Mouse (Mus musculus): ENCODE measurements around the gene Mark4.

Mark4 gene

DNA sequence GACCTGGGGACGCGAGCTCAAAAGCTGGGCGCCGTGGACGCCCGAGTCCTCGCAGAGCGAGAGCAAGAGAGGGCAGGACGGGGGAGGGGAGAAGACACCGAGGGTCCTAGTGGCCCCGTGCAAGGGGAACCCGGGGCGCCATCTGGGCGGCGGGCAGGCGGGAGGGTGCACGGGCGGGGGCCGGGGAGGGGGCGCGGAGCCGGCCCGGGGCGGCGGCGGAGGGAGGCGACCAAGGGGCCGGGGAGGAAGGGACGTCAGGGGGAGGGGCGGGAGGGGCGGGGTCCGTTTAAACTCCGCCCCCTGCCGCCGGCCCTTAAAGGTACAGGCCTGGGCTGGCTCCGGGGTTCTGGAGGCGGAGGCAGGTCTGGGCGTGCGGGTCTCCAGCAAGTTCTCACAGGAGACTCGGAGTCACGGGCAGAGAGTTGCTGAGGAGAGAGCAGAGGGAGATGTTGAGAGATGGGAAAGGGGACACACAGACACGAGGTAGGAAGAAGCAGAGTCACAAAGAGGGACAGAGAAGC lies at the start of gene Mark4:
TSS of gene Mark4 (minus strand) at position 231 of the 521 bp plus-strand sequence.
- DNase-seq: peak; percentile 82

DNA sequence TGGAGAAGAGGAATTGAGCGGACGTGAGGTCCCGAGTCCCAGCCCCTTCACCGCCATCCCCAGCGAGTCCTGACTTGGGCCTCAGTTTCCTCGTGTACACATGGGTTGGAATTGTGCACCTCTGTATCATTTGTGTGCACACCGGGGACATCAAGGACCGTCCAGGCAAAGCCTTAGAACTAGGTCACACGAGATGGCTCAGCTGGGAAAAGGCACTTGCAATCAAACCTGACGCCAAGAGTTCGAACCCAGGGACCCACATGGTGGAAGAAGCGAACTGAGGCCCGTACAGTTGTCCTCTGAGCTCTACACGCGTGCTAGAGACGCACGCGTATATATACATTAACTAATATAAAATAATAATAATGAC lies 49.0 kb upstream of the Mark4 start:
- DNase-seq: no peak

DNA sequence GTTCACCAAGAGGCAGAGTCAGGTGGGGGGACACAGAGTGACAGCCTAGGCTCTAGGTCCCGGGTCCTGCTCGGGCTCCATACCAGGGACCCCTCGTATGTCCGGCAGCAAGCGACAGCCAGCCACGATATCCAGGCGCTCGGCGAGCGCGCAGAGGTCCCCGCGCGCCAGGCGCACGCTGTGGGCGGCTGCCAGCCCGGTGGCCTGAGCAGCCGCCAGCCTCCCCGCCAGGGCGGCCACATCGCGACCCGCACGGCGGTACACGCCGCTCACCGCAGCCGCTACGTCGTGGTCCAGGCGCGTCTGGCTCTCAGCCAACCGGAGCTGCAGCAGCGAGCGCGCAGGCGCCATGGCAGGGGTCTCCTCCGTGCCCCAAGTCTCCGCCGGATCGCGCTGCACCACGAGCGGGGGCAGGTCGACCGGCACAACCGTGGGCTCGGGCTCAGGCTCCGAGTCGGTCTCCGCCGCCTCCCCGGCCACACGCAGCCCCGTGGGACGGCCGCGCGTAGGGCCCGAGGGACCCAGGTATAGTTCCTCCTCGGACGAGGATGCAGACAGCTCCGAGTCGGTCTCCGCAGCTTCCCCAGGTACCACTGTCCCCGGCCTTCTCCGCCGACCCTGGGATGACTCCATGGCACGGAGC lies 48.5 kb upstream of the Mark4 start:
- DNase-seq: peak; percentile 82

DNA sequence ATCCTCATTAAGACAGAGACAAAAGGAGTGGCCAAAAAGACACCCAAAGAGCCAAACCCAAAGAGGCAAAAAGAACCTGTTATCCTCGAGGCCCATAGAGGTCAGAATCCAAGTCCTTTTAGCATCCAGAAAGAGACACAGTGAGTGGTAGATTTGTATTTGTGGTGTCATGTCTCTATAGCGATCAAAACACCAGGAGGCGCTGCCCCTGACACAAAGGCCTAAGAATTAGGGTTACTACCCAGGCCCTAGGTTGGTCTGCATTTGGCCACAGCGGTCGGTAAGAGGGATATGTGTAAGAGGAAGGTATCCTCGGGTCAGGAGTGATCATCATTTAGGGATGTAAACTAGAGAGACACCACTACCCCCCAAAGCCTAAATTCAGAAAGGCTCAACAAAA lies 47.7 kb upstream of the Mark4 start:
- DNase-seq: no peak

DNA sequence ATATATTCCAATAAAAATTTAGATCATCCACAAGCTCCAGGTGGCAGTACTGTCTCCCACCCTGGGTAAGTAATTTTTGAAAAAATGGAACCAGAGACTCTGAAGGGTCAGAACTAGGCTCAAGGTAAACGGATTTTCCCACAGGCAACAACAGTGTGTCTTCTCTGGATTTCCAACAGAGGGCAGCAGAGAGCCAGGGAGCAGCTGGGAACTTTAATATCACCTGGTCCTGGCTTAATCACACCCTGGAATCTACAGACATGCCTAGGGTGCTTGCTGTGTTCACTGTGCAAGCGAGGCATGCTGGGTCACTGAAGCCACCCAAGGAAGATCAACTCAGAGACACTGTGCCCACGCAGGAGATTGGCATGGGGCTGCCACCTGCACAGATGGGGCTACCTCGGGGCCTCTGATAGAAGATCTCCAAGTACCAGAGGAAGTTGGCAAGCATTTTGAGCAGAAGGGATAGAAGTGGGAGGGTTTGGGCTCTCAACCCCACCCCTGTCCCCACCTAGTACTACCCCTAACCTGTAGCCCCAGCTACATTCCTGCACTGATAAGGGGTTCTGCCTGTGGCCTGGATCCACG lies 45.0 kb upstream of the Mark4 start:
- DNase-seq: no peak

DNA sequence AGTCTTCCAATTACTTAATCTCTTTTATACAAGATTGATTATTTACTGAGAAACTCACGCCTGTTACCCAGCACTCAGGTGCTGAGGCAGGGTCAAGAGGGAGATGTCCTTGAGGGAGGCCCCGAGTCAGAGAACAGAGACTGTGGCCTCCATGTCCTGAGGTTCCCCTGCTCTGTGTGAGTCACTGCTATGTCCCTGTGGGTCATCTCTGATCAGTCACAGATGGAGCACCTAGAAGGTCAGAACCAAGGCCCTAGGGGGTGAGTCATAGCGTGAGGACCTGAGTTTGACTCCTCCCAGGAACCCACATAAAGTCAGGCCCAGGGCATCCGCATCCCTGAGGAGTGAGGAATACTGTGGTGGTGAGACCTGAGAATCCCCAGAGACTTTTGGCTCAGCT lies 43.0 kb upstream of the Mark4 start:
- no peak for DNase-seq

DNA sequence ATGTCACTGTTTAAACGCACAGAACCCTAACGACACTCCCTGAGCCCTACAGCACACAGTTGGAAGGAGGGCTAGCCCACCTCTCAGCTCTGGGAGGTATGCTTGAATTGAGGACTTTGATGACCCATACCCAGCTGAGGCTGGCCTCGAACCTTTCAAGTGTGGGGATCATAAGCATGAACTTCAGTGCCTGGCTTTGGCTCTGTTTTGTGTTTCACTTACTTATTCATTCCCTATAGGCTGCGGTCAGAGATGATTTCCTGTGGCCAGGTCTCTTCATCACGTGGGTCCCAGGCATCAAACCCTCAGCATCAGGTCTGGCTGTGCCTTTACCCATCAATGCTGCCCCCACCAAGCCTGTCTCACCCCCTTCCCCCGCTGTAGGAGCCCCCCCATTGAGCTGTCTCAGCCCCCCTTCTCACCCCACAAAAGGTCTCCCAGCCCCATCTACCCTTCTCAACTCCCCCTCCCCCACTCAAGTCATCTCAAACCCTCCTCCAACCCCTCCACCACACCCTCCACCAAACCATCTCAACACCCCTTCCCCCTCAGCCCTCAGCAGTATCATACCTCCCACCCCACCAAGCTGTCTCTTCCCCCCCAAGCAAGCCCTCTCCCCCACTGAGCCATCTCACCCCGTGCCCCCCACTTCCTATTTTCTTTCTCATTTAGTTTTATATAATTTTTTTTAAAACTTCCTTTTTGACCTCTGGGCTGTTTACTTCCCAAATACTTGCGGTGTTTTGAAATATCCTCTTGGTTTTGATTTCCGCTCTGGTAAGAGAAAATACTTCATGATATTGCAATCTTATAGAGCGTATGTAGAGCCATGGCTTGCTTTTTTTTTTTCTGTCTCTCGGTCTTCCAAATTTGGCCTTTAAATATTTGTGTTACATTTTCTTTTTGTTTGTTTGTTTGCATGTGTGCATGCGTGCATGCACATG lies 42.1 kb upstream of the Mark4 start:
- DNase-seq: no peak

DNA sequence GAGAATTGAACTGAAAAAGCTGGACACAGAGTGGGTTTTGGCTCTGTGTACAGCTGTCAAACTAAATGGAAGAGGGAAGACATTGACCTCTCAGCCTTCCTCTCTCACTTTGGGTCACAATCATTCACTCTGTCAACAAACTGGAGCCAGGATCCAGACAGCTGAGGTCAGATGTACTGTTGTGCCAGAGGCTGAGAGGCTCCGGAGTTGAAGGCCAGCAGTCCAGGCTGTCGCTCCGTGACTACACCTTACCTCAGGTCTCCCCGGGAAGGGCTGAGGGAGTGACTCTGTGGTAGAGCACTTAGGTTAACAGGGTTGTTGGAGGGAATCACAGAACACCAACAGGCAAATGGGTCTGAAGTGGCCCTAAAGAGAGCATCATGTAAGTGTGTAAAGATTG lies 39.7 kb upstream of the Mark4 start:
- DNase-seq: no peak

DNA sequence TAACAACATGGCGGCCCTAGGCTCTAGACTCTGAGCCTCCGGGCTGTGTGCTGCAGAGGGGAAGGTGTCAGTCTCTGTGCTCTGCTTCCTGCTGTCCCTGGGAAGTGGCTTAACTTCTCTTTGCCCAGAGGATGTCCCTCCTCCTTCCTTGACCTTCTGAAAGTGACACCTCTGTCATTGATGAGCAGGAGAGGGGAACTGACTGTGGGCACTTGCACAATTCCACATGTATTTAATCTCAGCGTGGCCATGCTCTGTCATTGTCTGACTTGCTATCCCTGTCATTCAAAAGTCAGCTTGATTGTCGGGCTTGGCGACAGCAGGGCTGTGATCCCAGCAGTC lies 37.6 kb upstream of the Mark4 start:
- DNase-seq: no peak

DNA sequence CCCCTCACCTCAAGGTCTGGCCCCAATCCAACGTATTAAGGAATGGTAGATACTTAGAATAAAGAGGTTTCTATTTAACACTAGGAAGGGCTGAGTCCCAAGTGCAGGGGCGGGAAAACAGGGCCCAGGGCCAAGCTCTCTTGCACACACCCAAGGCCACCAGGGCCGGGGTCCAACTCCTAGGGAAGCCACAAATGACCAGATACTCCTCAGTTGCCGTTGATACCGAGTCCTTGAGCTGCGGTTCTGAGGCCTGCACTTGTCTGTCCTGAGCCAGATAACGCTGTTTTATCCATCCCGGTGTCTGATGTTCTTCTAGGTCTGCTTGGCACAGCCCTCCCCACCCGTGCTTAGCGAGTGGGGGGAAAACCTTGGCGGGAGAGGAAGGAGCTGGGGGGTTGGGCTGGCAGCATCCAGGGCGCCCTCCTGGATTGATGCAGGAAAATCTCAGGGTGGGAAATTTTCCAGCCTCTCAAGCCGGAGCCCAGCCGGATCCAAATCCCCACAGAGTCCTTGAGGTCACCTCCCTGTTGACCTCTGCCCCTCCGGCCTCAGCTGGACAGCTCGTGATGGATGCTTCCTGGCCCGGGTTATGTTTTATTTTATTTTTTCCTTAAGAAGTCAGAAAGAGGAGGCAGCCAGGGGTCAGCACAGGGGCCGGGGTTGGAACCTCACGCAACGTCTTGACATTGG lies 37.0 kb upstream of the Mark4 start:
- no peak for DNase-seq

DNA sequence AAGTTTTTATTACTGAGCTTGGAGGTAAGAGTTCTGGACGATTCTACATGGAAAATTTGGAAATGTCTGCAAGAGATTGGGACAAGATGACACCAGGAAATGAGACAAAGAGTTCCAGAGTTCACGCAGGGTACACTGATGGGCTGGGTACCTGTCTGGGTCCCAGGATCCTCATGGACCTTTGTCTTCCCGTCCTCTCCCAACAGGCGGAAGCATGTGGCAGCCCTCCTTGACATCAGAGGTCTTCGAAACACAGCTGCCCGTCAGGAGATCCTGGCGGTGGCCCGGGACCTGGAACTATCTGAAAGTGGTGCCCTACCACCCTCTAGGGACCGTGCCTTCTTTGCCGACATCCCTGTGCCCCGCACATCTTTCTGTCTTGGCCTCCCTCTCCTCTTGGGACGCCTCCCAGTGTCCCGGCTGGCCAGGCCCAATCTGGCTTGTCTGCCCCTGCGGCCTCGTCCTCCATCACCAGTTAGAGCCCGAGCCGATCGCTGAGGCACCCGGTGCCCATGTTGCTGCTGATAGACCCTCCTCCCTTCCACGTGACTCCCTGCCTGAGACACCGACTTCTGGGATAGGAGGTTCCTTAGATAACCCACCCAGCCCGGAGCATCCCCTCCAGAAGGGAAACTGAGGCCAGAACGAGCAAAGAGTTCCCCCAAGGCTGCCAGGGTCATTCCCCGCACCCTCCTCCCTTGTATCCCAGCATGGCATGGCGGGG lies 36.3 kb upstream of the Mark4 start:
- DNase-seq: no peak

DNA sequence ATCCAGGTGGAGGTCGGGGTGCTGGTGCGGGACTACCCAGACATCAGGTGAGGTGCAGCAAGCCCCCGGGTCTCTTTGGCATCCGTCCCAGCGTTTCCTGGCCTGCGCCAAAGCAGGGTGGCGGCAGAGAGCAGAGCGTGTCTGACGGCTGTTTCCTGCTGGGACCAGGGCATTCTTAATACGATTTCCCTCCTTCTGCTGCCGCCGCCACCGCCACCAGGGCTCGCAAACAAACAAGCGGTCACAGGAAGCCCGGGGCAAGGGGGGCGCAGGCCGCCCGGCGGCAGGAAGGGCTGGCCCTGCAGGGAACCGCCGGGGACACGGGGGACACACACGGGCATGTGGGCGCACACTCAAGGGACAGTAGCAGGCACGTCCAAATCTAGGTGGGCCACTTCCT lies 33.1 kb upstream of the Mark4 start:
- DNase-seq: peak; percentile 40

DNA sequence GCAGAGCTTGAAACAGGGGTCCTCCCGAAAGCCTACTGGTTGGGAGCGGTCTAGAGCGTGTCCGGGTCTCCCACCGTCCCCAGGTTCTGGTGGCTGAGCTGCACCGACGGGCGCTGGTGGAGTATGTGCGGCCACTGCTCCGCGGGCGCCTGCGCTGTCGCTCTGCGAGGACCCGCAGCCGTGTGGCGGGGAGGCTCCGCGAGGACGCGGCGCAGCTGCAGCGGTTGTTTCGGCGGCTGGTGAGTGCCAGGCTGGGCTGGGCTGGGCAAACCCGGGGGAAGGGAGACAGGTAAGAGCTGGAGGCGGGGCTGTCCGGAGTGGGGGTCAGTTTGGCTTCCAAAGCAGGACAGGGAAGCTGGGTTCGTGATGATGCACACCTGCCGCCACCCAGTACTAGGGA lies 30.9 kb upstream of the Mark4 start:
- peak; percentile 31 for DNase-seq

DNA sequence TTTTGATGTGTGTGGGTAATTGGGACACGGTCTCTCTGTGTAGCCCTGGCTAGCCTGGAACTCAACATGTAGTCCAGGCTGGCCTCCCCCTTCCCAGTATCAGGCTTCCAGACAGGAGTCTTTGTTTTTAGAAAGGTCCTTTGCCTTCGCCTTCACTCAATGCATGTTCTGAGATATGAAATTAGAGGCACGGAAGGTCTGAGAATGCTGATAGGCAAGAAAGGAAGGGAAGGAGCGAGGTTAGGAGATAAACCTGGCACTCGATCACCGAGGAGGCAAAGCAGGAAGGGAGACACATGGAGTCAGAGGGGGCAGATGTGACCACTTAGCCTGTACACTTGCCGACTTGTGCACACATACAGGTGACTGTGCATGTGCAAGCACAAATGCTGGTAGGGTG lies 27.9 kb upstream of the Mark4 start:
- DNase-seq: no peak

DNA sequence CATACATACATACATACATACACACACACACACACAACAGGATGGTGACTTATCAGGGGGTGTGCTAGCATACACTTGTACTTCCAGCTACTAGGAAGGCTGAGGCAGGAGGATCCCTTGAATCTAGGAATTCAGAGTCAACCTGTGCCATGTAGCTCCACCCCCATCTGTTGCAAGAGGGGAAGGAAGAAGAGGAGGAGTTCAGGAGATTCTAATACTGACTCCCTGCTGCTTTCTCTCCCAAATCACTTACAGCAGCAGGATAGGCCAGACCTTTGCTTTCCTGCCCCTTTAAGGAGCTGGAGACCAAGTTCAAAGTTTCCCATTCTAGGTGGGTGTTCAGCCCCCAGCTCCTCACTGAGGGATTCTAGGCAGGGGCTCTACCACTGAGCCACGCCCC lies 26.9 kb upstream of the Mark4 start:
- no peak for DNase-seq

DNA sequence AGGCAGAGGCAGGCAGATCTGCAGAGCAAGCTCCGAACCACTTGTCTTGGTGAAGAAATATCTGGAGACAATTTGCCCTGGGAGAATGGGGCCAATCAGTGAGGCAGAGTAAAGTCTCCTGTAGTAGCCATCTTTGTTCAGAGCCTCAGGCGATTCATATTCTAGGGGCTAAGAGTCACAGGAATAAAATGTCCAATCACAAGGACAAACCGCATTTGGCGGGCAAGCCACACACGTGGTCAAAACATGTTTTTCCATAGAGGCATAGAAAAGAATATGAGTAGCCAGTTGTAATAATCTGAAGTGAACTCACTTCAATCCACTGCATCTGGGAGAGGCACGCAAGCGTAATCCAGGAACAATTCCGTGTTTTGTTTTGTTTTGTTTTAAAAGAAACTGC lies 24.7 kb upstream of the Mark4 start:
- DNase-seq: no peak

DNA sequence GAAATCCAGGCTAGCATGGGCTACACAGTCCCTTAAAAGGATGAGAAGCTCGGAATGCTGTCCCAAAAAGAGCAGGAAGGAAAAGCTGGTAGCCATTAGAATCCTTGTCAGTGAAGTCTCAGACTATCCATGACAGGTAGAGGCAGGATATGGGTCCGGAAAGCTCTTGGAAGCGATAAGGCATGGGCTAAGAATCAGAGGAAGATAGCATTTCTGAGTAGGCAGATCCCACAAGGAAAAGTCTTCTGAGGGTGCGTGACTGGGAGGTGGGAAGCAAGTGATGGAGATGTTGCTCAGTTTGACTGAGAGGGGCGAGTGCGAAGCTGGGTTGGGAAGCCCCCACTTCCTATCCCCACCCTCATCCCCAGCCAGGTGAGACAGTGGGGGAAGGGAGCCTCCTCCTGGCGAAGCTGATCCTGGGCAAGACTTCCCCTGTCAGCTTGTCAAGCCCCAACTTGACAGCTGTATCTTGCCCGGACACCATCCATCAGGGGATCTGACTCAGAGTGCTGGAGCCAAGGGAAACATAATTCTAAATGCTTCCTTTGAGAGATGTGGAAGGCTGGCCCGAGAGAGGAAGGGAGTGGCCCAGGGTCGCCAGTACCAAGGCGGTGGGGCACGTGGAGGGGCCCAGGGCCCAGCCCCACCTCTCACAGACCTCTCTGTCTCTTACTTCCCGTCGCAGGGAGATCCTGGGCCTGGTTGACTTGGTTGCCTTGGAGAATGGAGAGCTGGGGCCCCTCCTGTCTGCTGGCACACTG lies 19.2 kb upstream of the Mark4 start:
- DNase-seq: no peak

DNA sequence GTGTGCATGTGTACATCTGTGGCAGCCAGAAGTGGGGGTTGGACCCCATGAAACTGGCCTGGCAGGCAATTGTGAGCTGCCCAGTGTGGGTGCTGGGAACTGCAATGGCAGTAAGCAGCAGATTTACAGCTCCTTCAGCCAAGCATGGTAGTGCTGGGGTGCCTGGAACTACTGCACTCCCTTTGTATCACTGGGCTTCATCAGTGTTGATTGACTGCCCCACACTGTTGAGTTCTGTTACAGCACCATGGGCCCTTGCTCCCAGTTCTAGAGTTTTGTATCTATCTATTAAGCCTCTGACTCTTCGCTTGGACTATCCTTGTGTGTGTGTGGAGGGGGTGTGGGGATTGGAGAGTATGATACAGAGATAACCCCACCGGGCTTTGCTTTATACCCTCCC lies 18.5 kb upstream of the Mark4 start:
- DNase-seq: no peak

DNA sequence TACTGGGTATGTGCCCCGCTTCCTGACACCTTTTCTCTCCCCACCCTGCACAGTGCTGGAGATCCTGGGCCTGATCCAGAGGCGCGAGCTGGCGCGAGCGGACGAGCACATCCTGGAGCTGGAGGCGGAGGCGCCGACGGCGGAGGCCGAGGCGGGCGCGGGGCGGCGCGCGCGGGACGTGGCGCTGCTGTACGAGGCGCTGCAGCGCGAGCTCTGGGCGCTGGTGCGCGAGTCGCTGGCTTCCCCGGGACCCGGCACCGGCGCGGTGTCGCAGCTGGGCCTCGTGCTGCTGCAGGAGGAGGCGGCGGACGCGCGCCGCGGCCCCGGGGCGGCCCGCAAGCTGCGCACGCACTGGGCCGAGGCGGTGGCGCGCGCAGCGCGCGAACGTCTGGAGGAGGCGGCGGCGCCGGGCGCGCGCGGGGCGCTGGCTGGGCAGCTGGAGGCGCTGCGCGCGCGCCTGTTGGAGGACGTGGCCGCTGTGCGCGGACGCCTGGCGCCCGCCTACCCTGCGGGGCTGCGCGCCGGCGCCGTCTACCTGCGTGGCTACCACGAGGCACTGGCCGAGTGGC lies 15.3 kb upstream of the Mark4 start:
- DNase-seq: peak; percentile 87

DNA sequence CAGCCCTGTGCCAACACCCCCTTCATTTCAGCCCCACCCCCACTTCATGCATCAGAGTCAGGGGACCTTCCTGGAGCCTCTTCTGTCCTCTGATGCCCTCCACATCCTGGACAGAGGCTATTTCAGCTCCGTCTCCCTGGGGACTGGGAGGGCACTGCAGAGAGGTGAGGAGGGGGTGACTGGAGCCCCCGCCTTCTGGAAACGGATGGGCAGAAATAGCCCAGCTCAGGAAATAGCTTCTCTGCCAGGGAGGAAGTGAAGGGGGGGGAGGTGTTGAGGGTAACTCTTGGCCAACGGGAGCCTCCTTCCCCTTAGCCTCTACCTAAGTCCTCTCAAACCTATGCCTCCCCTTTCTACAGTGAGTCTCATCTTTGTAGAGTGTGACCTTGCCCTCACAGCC lies 13.8 kb upstream of the Mark4 start:
- no peak for DNase-seq

DNA sequence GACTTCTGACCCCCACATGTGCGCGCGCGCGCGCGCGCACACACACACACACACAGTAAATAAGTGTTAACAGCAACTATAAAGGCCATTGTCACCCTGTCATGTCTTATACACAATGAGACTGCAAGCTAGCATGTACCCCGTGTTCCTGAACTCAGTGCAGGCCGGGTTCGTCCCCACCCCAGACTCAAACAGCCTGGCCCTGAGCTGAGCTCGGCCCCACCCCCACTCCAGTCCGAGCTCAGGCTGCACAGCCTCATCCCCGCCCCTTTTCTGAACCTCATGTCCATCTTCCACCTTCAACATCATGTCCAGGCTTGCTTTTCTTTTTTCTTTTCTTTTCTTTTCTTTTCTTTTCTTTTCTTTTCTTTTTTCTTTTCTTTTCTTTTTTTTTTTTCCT lies 11.7 kb upstream of the Mark4 start:
- DNase-seq: no peak

DNA sequence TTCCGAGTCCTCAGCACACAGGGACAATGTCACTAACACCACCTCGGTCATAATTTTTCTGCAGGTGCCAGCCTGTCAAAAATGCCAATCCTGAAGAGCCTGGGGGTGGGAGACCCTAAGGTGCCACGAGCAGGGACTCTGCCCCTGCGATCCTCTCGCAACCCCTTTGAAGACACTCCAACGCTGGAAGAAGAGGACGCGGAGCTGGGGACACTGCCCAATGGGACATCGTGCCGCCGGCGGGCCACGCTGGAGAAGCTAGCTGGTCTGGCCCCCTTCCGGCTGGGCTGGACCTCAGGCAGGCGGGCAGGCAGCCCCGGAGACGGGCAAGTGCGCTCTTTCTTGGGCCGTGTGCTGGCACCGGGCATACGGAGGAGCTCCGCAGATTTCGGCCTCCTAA lies 10.8 kb upstream of the Mark4 start:
- no peak for DNase-seq
